Mouse (Mus musculus): Measurements from ENCODE around the gene Slc9a2.

GRCm38 (mm10) chr1:40740739-40741138 lies 60.4 kb downstream of the Slc9a2 start:
- TF ChIP-seq CTCF (IDR thresholded peaks at IDR 0.05; ENCODE audit: extremely low read depth, insufficient read depth, low read length), result no peak
- no peak for TF ChIP-seq POLR2A (IDR thresholded peaks at IDR 0.05; ENCODE audit: extremely low read depth, insufficient read depth, low read length)
